Mouse (Mus musculus) stomach, embryonic 15.5 days (tissue): ENCODE data around the gene Scn11a. TPM values are rescaled to one million over a fixed set of nuclear protein-coding genes. Genes with fewer than 3 reads are reported as not detected.

Source experiments
- ATAC-seq: fragments of 200-750 bp; cut with Nextera tagmentation; 2 replicates; pipeline ENCODE4 v1.8.0; 2017; ENCODE audit warnings: low read depth, moderate number of reproducible peaks, moderate TSS enrichment; ENCODE audit not compliant: insufficient read depth, low FRiP score
- H3K27ac ChIP-seq: fragments of 300-500 bp; sonication (generic); 2 replicates; pipeline ENCODE4 v1.5.1; 2015; ENCODE audit warnings: mild to moderate bottlenecking, inconsistent platforms
- H3K27me3 ChIP-seq: fragments of 300-500 bp; sonication (generic); replicated peaks from 2 replicates; pipeline ENCODE4 v1.6.1; 2015; ENCODE audit warnings: inconsistent platforms
- H3K36me3 ChIP-seq: fragments of 300-500 bp; sonication (generic); 2 replicates; pipeline ENCODE4 v1.6.1; 2015; ENCODE audit warnings: inconsistent platforms
- H3K4me1 ChIP-seq: fragments of 300-500 bp; sonication (generic); 2 replicates; pipeline ENCODE4 v1.6.1; 2015; ENCODE audit warnings: inconsistent platforms
- H3K4me2 ChIP-seq: fragments of 300-500 bp; sonication (generic); 2 replicates; pipeline ENCODE4 v1.6.1; 2015; ENCODE audit warnings: mild to moderate bottlenecking, inconsistent platforms
- H3K4me3 ChIP-seq: fragments of 300-500 bp; sonication (generic); replicated peaks from 2 replicates; pipeline ENCODE4 v1.5.1; 2015; ENCODE audit warnings: inconsistent platforms
- H3K9ac ChIP-seq: fragments of 300-500 bp; sonication (generic); 2 replicates; pipeline ENCODE4 v1.6.1; 2015; ENCODE audit warnings: inconsistent platforms
- H3K9me3 ChIP-seq: fragments of 300-500 bp; sonication (generic); 2 replicates; pipeline ENCODE4 v1.6.1; 2016; ENCODE audit warnings: inconsistent platforms
- WGBS: fragments of 180-500 bp; shearing (Covaris S2); methylation state at CpG from one replicate; pipeline ENCODE4 v1.1.7; 2015; 5-methylcytosine and 5-hydroxymethylcytosine counted together
- polyA plus RNA-seq: library from polyadenylated mRNA; unstranded; fragments of >200 nt; fragmentation: Nextera tagmentation; extraction: Ambion mirVana; gene quantifications from 2 replicates; pipeline ENCODE4 v1.2.1, GENCODE M21; 2015

The Scn11a gene
- polyA plus RNA-seq, 1 experiment from 2014 or later = 0.04 TPM

DNA sequence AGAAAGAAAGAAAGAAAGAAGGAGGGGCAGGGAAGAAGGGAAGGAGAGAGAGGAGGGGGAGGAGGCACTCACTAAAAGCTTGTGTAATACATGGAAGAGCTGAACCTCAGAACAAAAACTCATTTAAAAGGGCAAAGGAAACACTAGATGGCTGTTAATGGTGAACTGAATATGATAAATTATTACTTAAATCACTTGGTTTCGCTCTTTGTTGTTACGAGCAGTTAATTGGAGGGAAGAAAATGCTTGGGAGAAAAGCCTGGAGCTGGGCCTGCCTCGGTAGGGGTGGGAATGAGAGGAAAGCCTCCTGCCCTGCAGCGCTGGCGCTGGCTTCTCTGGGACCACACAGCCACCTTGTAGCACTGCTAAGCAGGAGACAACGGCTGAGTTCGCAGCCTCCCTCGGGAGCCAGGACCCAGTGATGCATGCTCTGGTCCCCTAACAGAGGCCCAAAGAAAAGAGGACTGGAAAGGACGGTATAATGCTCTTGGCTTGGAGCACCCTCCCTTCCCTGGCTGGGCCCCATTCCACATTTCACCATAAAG lies 10.4 kb upstream of the Scn11a start:
- no peaks in the 10 kb centered on the region for H3K27me3 ChIP-seq
- no peak overlapping the region for H3K4me3 ChIP-seq
- no peak overlapping the region for H3K9ac ChIP-seq
- no peak for ATAC-seq
- no peak overlapping the region for H3K4me2 ChIP-seq
- H3K4me1 ChIP-seq = no peaks in the 10 kb centered on the region
- 43% methylated on average over 9 of the region's 9 CpGs for WGBS
- H3K9me3 ChIP-seq = no peaks in the 10 kb centered on the region
- H3K27ac ChIP-seq = no peak overlapping the region
- H3K36me3 ChIP-seq = no peaks in the 10 kb centered on the region

DNA sequence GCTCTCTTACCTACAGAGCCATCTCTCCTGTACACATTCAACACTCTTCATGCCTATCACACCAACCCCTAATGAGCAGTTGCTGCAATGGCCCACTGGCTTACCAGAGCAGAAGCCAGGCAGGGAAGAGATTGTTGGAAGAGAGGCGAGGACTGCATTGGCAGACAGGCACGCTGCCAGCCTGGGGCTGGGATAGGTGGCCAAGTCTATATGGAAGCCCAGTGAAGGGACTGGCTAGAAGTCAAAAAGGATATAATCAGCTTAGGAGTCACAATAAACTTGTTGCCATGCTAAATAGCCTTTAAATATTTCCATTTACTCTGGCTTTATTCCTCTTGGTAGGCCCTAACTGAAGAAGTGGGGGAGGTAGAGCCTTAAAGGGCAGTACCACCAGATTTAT lies 5.7 kb upstream of the Scn11a start:
- 86% methylated on average over 2 of the region's 2 CpGs for WGBS
- Histone ChIP-seq H3K9ac (no peak overlapping the region), H3K27ac (no peak overlapping the region)

DNA sequence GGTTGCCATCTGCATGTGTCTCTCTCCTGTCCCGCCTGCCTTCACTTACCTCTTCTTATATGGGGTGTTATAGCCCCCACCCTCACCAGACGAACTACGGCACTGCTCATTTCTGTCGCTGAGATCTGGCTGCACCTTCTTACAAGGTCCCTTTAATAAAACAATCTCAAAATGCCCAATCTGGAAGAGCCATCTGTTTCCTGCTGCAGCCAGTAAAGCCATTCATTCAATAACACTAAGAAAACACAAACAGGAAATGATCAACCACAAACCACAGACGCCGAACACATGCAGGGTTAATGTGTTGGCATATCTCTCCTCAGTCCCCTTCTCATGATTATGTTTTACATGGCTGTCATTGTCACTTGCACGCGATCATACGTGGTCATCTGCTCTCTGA lies 1.5 kb downstream of the Scn11a start:
- H3K36me3 ChIP-seq = no peaks in the 10 kb centered on the region
- no peaks in the 10 kb centered on the region for H3K27me3 ChIP-seq
- no peak for ATAC-seq
- no peaks in the 10 kb centered on the region for H3K9me3 ChIP-seq
- WGBS = 56% methylated on average over 9 of the region's 9 CpGs
- no peak overlapping the region for H3K27ac ChIP-seq
- no peak overlapping the region for H3K4me3 ChIP-seq
- H3K9ac ChIP-seq = no peak overlapping the region
- H3K4me2 ChIP-seq = no peak overlapping the region
- no peaks in the 10 kb centered on the region for H3K4me1 ChIP-seq

More for the DNA sequence above, 5.7 kb upstream of the Scn11a start:
- H3K4me2 ChIP-seq = no peak overlapping the region
- H3K9me3 ChIP-seq = no peaks in the 10 kb centered on the region
- H3K36me3 ChIP-seq = no peaks in the 10 kb centered on the region
- no peaks in the 10 kb centered on the region for H3K27me3 ChIP-seq
- no peaks in the 10 kb centered on the region for H3K4me1 ChIP-seq
- H3K4me3 ChIP-seq = no peak overlapping the region
- no peak for ATAC-seq

DNA sequence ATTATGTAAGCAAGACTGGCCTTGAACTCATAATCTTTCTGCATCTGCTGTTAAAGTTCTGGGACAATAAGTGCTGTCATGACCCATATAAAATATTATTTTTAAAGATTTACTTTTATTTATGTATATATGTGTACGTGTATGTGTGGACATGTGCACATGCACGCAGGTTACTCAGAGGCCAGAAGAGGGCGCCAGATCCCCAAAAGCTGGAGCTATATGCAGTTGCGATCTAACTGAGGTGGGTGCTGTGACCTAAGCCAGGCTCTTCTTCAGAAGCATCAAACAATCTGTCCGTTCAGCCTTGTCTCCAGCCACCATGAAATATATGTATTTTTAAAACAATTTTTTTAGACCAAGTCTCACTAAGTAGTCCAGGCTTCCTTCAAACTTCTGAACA lies 11.6 kb downstream of the Scn11a start:
- WGBS = 92% methylated on average over 5 of the region's 5 CpGs

DNA sequence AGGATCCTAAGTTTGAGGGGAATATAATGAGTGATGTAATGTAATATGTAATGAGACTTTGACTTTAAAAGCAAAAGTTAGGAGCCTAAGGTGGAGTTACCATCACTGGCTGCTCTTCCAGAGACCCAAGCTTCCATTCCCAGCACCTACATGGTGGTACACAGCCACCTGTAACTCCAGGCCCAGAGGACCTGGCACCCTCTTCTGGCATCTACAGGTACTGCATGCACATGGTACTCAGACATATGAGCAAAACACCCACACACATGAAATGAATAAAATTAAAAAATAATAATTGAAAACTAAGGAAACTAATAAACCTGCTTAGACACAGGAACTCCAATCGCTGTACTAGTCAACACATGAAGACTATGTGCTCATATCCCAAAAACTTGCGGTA lies 18.8 kb downstream of the Scn11a start:
- no peak overlapping the region for H3K9ac ChIP-seq
- H3K9me3 ChIP-seq = no peaks in the 10 kb centered on the region
- H3K4me2 ChIP-seq = no peak overlapping the region
- no peaks in the 10 kb centered on the region for H3K36me3 ChIP-seq
- 75% methylated on average over 2 of the region's 2 CpGs for WGBS
- H3K27ac ChIP-seq = no peak overlapping the region
- no peak overlapping the region for H3K4me3 ChIP-seq
- no peaks in the 10 kb centered on the region for H3K27me3 ChIP-seq
- H3K4me1 ChIP-seq = peaks cover 3% of the 10 kb centered on the region; the same call in 1 of the 2 replicates
- ATAC-seq = no peak

More for the DNA sequence above, 11.6 kb downstream of the Scn11a start:
- Histone ChIP-seq H3K4me3 (no peak overlapping the region), H3K9ac (no peak overlapping the region), H3K27ac (no peak overlapping the region), H3K4me1 (no peaks in the 10 kb centered on the region), H3K36me3 (no peaks in the 10 kb centered on the region), H3K4me2 (no peak overlapping the region), H3K27me3 (no peaks in the 10 kb centered on the region), H3K9me3 (no peaks in the 10 kb centered on the region)
- ATAC-seq = no peak

DNA sequence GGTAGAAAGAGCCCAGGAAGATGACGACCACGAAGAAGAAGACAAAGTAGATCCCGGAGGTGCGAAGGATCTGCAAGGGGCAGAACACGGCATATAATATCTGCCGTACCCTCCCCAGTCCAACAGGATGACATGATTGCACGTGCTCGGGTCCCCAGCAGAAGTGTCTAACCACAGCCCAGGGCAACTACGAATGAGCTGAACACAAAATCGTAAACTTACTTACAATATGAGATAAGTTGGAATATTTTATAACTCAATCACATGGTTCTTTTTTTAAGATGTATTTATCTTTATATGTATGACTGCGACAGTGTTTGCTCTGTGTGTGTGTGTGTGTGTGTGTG lies 20.8 kb downstream of the Scn11a start:
- no peak overlapping the region for H3K9ac ChIP-seq
- no peaks in the 10 kb centered on the region for H3K36me3 ChIP-seq
- H3K9me3 ChIP-seq = no peaks in the 10 kb centered on the region
- no peak overlapping the region for H3K27ac ChIP-seq
- 77% methylated on average over 11 of the region's 11 CpGs for WGBS
- no peak overlapping the region for H3K4me3 ChIP-seq
- peaks cover 3% of the 10 kb centered on the region; the same call in 1 of the 2 replicates for H3K4me1 ChIP-seq
- no peak for ATAC-seq
- no peak overlapping the region for H3K4me2 ChIP-seq
- H3K27me3 ChIP-seq = no peaks in the 10 kb centered on the region

DNA sequence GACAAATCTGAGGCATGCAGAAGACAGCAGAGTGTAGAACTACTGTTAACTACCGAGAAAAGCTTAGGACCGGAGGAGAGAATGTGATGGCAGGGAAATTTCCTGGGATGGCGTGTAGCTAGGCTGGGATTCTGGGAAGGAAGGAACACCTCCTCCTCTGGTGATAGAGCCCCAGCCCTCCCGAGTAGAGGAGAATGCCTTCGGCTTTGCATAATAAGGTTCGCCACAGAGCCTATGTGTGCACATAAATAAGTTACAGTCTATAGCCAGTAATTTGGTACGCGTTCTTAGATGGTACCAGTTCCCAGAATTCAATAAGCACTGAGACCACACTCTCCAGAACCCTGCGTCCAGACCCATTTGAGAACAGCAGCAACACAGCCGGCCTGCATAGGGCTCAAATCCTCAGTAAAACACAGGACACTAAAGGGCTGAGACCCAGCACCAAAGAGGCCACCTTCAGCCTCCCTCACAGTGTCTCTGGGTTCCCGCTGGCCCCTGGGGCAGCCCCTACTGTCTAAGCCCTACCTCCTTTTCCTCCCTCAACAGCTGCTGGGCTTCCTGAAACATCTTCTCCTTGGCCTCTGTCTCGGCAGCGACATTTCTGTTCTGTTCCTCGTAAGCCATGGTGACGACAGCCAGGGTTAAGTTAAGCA lies 21.3 kb downstream of the Scn11a start:
- Histone ChIP-seq H3K4me1 (peaks cover 3% of the 10 kb centered on the region; the same call in 1 of the 2 replicates), H3K9ac (no peak overlapping the region), H3K4me2 (no peak overlapping the region), H3K4me3 (no peak overlapping the region), H3K36me3 (no peaks in the 10 kb centered on the region), H3K9me3 (no peaks in the 10 kb centered on the region), H3K27ac (no peak overlapping the region), H3K27me3 (no peaks in the 10 kb centered on the region)
- no peak for ATAC-seq
- 61% methylated on average over 15 of the region's 15 CpGs for WGBS

DNA sequence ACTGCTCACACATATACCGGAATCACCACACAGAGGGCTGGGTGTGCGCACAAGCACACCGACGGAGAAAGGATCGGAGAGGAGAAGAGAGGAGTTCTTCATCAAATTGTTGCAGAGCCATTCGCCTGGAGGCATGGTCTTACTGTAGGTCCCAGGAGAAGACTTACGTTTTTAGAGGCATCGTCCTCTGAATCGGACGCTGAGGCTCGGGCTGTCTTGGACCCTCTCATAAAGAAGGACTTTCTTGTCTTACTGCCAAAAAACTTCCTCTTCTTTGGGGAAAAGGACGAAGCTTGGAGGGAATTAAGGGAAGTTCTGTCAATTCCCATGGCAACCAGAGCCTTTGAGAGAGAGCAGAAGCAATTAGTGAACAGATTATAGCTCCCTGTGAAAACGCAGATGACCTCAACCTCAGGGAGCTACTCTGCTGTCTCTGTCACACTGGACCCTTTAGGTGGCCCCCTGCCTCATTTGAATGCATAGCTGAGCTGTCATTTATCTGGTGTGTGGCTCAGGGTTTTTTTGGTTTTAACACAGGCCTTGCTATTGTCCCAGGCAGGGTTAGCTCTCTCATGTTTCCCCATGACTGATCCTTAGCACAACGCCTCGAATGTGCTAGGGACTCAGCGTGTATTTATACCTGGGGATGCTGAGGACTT lies 22.0 kb downstream of the Scn11a start:
- Histone ChIP-seq H3K4me1 (peaks cover 3% of the 10 kb centered on the region; the same call in 1 of the 2 replicates), H3K4me3 (no peak overlapping the region), H3K36me3 (no peaks in the 10 kb centered on the region), H3K27ac (no peak overlapping the region), H3K9ac (no peak overlapping the region), H3K9me3 (no peaks in the 10 kb centered on the region), H3K27me3 (no peaks in the 10 kb centered on the region), H3K4me2 (no peak overlapping the region)
- WGBS = 62% methylated on average over 16 of the region's 16 CpGs
- ATAC-seq = no peak

DNA sequence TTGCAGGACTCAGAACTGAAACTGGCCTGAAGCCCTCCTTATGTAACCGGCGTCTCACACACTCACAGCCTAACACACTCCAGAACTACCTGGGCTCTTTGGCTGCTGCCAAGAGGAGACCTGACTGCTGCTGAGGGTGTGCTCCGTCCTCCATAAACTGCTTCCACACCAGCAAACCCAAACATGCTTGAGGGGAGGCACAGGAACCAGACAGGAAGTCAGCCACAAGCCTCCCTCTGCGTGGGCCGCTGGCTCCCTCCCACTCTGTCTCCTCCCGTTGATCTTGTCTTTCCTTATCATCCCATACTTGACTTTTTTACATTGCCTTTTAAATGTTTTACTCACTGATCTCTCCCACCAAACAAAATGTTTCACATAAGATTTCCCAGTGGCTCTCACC lies 23.8 kb downstream of the Scn11a start:
- Histone ChIP-seq H3K9ac (no peak overlapping the region), H3K27me3 (no peaks in the 10 kb centered on the region), H3K9me3 (no peaks in the 10 kb centered on the region), H3K36me3 (no peaks in the 10 kb centered on the region), H3K27ac (no peak overlapping the region), H3K4me1 (peaks cover 3% of the 10 kb centered on the region; the same call in 1 of the 2 replicates), H3K4me3 (no peak overlapping the region), H3K4me2 (no peak overlapping the region)
- no peak for ATAC-seq
- 51% methylated on average over 6 of the region's 6 CpGs for WGBS

DNA sequence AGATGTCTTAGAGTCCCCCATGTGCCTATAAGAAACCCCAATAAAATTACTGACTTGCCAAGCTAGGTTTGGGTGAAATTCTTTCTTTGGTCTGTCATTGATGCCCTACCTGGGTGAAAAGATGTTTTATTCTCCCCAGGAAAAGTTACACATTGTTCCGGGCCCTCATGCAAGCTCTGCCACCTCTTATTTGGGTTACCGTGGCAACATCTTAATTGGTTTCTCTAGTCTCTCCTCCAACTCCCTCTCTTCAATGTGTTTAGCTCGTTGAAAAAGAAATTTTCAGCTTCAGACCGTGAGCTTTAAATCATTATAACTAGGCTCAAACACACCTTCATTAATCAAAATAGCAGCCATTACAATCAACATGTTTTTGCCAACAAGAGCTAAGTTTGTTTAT lies 28.5 kb downstream of the Scn11a start:
- H3K4me2 ChIP-seq = no peak overlapping the region
- WGBS = 70% methylated on average over 4 of the region's 4 CpGs
- no peaks in the 10 kb centered on the region for H3K36me3 ChIP-seq
- H3K27ac ChIP-seq = no peak overlapping the region
- H3K27me3 ChIP-seq = no peaks in the 10 kb centered on the region
- H3K4me1 ChIP-seq = no peaks in the 10 kb centered on the region
- no peak for ATAC-seq
- H3K9ac ChIP-seq = no peak overlapping the region
- no peaks in the 10 kb centered on the region for H3K9me3 ChIP-seq
- no peak overlapping the region for H3K4me3 ChIP-seq

DNA sequence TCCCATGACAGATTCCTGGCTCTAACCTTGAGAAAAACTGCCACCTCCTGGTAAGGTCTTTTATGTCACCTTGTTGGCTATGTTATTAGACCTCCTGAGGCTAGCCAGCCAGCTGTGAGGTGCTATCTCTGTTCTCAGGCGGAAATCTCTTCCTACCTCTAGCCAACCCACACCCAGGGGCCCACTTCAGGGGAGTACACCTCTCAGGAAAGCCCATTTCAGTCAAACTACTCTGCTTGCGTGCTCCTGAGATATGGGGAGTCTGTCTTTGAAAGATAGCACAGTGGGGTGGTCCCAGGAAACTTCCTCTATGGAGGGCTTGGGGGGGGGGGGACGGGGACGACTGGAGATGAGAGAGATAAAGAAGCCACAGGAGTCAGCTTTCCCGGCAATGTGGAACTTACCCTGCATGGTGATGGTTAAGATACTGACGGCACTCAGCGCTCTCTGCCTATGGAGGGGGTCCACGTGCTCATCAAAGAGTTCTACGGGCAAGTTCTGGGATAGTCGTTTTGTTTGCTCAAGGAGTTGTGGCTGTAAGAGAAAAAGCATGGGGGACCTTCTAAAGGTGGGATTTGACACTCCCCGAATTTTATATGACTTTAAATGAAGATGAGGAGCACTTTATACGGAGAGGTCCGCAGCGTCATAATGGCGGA lies 29.9 kb downstream of the Scn11a start:
- no peak overlapping the region for H3K27ac ChIP-seq
- H3K4me3 ChIP-seq = no peak overlapping the region
- no peak overlapping the region for H3K9ac ChIP-seq
- no peaks in the 10 kb centered on the region for H3K36me3 ChIP-seq
- H3K4me1 ChIP-seq = no peaks in the 10 kb centered on the region
- ATAC-seq = no peak
- H3K9me3 ChIP-seq = no peaks in the 10 kb centered on the region
- H3K27me3 ChIP-seq = no peaks in the 10 kb centered on the region
- WGBS = 74% methylated on average over 15 of the region's 15 CpGs
- H3K4me2 ChIP-seq = no peak overlapping the region

DNA sequence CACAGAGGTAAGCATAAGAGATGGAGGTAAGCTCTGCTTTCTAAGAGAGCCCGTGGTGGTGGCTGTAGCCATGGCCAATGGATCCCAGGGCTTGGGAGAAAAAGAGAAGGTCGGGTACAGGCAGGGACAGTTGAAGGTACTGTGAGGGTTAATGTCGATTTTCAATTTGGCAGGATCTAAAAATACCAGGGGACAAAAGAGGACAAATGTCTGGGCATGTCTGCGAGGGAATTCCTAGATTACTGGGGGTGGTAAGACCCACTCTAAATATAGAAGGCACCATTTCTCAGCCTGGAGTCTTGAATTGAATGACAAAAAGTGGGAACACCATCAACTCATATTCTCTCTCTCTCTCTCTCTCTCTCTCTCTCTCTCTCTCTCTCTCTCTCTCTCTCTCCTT lies 30.8 kb downstream of the Scn11a start:
- H3K4me2 ChIP-seq = no peak overlapping the region
- no peak for ATAC-seq
- H3K4me3 ChIP-seq = no peak overlapping the region
- no peaks in the 10 kb centered on the region for H3K27me3 ChIP-seq
- H3K27ac ChIP-seq = no peak overlapping the region
- 59% methylated on average over 4 of the region's 4 CpGs for WGBS
- no peaks in the 10 kb centered on the region for H3K9me3 ChIP-seq
- no peak overlapping the region for H3K9ac ChIP-seq
- no peaks in the 10 kb centered on the region for H3K4me1 ChIP-seq
- no peaks in the 10 kb centered on the region for H3K36me3 ChIP-seq
